Mouse (Mus musculus) cerebellum, adult (tissue): ENCODE measurements at regions not wholly inside any gene's neighbourhood (a gene's known extent, or its start where the extent isn't known, plus 50 kb on each side); places are given as distances from the start of the nearest gene placed in this dataset.

Source experiments
- ATAC-seq: cut with Nextera tagmentation; 2 replicates; pipeline ENCODE4 v1.9.2; 2017; ENCODE audit warnings: mild to moderate bottlenecking, moderate library complexity, mixed read lengths; ENCODE audit not compliant: insufficient number of reproducible peaks, low FRiP score, low TSS enrichment

- no peak for ATAC-seq
These were observed 220.9 kb downstream of the Zfp36l1 start for GRCm38 (mm10) chr12:79891942-79892341.

- no peak for ATAC-seq
These were observed 221.9 kb downstream of the Zfp36l1 start for GRCm38 (mm10) chr12:79890887-79891286.

GRCm38 (mm10) chr12:79890291-79890690 lies 222.5 kb downstream of the Zfp36l1 start:
- no peak for ATAC-seq

GRCm38 (mm10) chr12:79888812-79889211 lies 224.0 kb downstream of the Zfp36l1 start:
- no peak for ATAC-seq

DNA sequence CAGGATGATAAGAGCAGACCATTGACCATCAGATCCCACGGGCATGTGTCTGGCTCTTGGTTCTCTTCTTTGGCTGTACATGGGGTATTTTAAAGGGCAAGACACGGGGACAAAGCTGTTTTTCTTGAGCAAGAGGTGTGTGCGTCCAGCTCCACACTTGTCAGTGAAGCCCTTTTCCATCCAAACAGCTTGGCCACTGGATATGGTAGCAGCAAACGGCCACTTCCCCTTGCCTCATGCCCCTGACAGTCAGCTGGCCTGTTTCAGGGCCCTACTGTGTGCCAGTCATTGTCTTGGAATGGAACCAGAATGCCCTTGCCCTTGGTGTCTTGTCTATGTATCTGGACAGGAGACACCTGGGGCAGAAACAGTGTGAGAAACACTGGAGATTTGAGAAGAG lies 224.7 kb downstream of the Zfp36l1 start:
- ATAC-seq: no peak

- no peak for ATAC-seq
These were observed 225.5 kb downstream of the Zfp36l1 start for GRCm38 (mm10) chr12:79887225-79887886.

DNA sequence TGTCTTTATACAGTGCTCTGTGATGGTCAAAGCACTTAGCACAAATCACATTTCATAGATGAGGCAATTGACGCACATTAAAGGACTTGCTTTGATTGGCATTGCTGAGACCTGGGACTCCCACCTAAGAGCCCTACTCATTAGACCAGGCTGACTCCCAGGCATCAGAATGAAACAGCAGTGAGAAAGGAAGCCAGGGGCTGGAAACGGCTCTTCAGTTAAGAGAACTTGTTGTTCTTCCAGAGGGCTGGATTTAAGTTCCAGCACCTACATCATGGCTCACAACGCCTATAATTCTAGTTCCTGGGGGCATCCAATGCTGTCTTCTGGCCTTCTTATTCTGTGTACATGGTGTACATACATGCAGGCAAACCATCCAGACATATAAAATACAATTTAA lies 226.3 kb downstream of the Zfp36l1 start:
- ATAC-seq: no peak

DNA sequence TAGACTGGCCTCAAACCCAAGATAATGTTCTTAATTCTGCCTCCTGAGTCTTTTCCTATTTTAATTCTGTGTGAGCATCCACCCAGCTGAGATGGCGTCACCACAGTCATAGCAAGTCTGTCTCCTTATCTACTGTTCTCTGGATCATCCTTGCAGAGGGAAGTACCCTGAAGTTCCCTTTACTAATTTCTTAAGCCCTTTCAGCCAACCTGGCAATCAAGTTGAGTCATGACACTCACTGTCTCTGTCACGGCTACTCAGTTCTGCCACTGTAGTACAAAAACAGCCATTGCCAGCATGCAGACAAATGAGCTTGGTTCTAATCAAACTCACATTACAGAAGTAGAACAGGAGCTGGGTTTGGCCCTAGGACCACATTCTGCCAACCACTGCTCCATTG lies 227.5 kb downstream of the Zfp36l1 start:
- no peak for ATAC-seq

DNA sequence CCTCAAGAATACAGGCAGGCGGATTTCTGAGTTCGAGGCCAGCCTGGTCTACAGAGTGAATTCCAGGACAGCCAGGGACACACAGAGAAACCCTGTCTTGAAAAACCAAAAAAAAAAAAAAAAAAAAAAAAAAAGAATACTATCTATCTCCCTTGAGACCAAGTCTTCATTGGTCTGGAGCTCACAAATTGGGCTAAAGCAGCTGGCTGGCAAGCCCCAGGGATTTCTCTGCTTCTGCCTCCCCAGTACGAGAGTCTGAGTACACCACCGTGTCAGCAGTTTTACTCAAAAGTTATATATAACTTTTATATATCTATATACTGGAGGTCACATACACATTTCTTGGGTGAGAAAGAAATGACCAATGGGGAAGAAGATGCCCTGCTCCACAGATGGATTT lies 229.2 kb downstream of the Zfp36l1 start:
- no peak for ATAC-seq

GRCm38 (mm10) chr12:79880751-79881261 lies 232.0 kb downstream of the Zfp36l1 start:
- ATAC-seq: no peak

DNA sequence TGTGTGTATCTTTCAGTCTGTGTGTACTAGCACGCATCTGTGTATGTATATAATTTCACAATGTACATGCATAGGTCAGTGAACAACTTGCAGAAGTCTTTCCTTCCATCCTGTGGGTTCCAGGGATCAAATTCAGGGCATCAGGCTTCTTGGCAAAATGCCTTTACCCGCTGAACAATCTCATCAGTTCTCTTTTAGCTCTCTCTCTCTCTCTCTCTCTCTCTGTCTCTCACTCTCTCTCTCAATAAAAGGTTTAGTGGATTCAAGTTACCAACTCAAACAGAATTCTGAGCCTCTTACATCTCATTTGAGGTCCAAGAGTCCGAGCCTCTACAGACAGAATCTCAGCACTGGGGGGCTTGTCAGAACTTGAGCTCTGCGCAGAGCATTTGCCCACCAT lies 232.5 kb downstream of the Zfp36l1 start:
- no peak for ATAC-seq

DNA sequence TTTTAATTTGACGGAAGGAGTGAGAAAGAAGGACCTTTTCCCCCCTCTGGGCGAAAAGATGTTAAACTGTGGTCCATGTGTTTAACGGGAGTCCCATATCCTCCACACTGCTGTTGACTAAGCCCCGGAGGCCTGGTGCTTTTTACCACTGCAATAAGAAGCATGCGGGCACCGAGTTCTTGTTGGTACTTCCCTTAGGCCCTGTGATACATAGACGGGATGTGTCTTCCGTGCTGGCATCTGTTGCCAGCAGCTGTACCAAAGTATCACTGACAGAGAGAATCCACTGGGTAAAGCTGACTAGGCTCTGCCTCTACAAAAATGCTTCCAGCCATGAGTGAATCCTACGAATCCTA lies 232.9 kb downstream of the Zfp36l1 start:
- ATAC-seq: no peak

DNA sequence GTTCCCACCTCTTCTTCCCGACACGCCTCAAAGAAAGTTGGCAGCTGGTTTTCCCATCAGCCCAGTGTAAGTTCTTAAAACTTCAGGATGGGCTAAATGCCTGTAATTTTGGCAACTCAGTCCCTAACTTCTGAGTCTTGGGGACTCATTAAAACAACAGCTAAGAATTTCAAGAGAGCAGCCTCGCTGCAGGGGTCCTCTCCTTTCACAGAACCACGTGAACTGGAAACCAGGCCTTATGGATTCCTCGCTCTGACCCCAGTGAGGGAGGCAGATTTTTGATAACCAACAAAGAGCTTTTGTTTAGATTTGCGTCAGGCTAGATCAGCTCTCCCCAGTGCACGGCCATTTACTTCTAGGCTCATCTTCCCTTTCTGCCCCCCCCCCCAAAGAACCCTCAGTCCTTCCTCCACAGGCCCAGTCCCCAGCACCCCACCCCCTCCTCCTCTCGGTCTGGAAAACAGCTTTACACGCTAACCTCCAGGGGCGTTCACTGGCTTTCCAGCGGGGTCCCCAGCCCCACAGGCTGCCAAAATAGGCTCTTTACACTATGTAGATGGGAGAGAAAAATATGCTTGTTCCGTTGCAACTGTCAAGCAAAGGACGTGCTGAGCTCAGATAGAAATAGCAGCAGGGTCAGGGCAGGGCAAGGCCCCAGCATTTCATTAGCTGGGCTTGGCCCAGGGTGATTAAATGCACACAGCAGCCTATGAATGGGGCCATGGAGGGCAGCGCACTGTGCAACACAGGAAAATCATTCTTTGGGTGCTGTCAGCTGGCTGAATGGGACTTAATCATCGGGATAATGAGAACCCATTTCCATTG lies 233.5 kb downstream of the Zfp36l1 start:
- no peak for ATAC-seq

GRCm38 (mm10) chr12:79878766-79879092 lies 234.1 kb downstream of the Zfp36l1 start:
- ATAC-seq: no peak

- no peak for ATAC-seq
These were observed 234.7 kb downstream of the Zfp36l1 start for GRCm38 (mm10) chr12:79878163-79878562.

- ATAC-seq: no peak
These were observed 238.5 kb downstream of the Zfp36l1 start for GRCm38 (mm10) chr12:79874333-79874732.

GRCm38 (mm10) chr12:79865179-79865552 lies 247.6 kb downstream of the Zfp36l1 start:
- no peak for ATAC-seq

- no peak for ATAC-seq
These were observed 248.3 kb downstream of the Zfp36l1 start for GRCm38 (mm10) chr12:79864346-79865178.
